Mouse (Mus musculus) mammary gland, adult 2 months (tissue): ENCODE results near the gene Efnb1. TPM values are rescaled to one million over a fixed set of nuclear protein-coding genes. Genes with fewer than 3 reads are reported as not detected.

Source experiments
- polyA plus RNA-seq: library from polyadenylated mRNA; depleted of rRNA; stranded (reverse); fragments of >200 nt; gene quantifications from 2 replicates; pipeline ENCODE4 v1.2.3, GENCODE M21; 2012; ENCODE audit warnings: low replicate concordance; rRNA removed

The Efnb1 gene
- polyA plus RNA-seq: 26.9 and 38.5 TPM in 2 replicates

DNA sequence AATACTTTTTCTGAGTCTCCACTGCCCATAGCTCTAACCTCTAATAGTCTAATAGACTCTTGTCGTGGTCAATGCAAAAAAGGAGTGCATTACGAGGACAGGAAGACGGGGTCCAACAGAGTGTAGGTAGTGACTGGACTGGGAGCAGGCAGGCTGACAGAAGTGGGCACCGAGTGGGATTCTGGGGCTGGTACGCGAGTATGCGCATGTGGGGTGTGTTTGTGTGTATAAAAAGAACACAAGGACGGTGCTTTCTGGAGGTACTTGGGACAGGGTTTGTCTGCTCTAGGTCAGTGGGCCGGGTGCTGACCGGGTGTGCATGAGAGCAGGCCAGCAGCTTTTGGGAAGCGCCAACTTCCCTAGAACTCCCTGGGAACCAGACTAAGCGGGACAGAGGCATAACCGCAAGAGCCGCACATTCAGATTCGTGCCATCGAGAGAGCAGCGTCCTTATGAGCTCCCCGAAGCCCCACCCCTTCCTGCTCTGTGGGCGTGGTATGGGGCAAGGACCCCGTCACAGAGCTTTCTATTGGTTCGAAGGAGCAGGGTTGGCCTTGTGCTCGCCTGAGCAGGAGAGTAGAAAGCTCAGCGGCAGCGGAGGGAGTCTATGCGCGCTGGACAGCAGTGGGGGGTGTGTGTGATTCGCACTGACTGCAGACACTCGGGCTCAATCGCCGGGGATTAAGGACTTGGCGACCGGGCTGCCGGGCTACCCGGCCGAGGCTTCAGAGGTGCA is at the start of gene Efnb1:
TSS of gene Efnb1 (plus strand) at position 608 of the 736 bp plus-strand sequence.

Other genes starting within 250 kb of the Efnb1 start
- 11.2 and 19.3 TPM in 2 replicates for gene Ophn1, start 245.1 kb upstream of the Efnb1 start, polyA plus RNA-seq
- gene Yipf6, start 199.8 kb upstream of the Efnb1 start, polyA plus RNA-seq: 10.9 and 24.9 TPM in 2 replicates
- gene Stard8, start 132.9 kb upstream of the Efnb1 start, polyA plus RNA-seq: 31.3 and 35.7 TPM in 2 replicates